Mouse (Mus musculus) embryonic fibroblast, embryonic 13.5 days (primary cell): ENCODE results near the gene Itga4.

Source experiments
- CTCF ChIP-seq: IDR thresholded peaks from 2 replicates; pipeline ENCODE4 v1.5.1; 2011; ENCODE audit warnings: mild to moderate bottlenecking, control low read depth, low read length, moderate library complexity, borderline replicate concordance; ENCODE audit not compliant: insufficient read depth
- POLR2A ChIP-seq: IDR thresholded peaks from 2 replicates; pipeline ENCODE4 v1.6.1; 2011; ENCODE audit warnings: low read depth, mild to moderate bottlenecking, control low read depth, low read length, moderate library complexity

- no peak for TF ChIP-seq POLR2A
- TF ChIP-seq CTCF: no peak
Measured at GRCm38 (mm10) chr2:79257411-79257810, 2.2 kb downstream of the Itga4 start.
